Mouse (Mus musculus): ENCODE results near the gene Ubr1. TPM values are rescaled to one million over a fixed set of nuclear protein-coding genes. Genes with fewer than 3 reads are reported as not detected.
"Not testable (repeated sequence)": the region's sequence is repeated elsewhere in the genome, so short reads cannot be mapped to it uniquely, and the experiment has no call there.

Gene Ubr1
- total RNA-seq (2022): 10 to 100 TPM; 21.2 to 25.4 (median 24.0) TPM

- peak; percentile 89 for DNase-seq (ENCODE audit: low spot score)
These were observed at the start of gene Ubr1 for GRCm38 (mm10) chr2:120970559-120971080. Gene Ubr1, minus strand, starts transcription at chr2:120970715.

GRCm38 (mm10) chr2:121017151-121017550, 46.6 kb upstream of the Ubr1 start:
- DNase-seq (ENCODE audit: low spot score): peak; percentile 13

GRCm38 (mm10) chr2:121016226-121016625, 45.7 kb upstream of the Ubr1 start:
- DNase-seq (ENCODE audit: low spot score): no peak

GRCm38 (mm10) chr2:121015507-121015906, 45.0 kb upstream of the Ubr1 start:
- DNase-seq (ENCODE audit: low spot score): no peak

- no peak for DNase-seq (ENCODE audit: low spot score)
These were observed 42.2 kb upstream of the Ubr1 start for GRCm38 (mm10) chr2:121012676-121013075.

GRCm38 (mm10) chr2:121009071-121009677, 38.7 kb upstream of the Ubr1 start:
- no peak for DNase-seq (ENCODE audit: low spot score)

- DNase-seq (ENCODE audit: low spot score): no peak
These were observed 38.1 kb upstream of the Ubr1 start for GRCm38 (mm10) chr2:121008664-121009007.

GRCm38 (mm10) chr2:121007925-121008663, 37.6 kb upstream of the Ubr1 start, which contains the start of gene Ccndbp1:
Gene Ccndbp1, plus strand, starts transcription at chr2:121008403.
- DNase-seq (ENCODE audit: low spot score): peak; percentile 92

GRCm38 (mm10) chr2:121006986-121007385, 36.5 kb upstream of the Ubr1 start:
- no peak for DNase-seq (ENCODE audit: low spot score)

GRCm38 (mm10) chr2:121004018-121004811, 33.7 kb upstream of the Ubr1 start:
- DNase-seq (ENCODE audit: low spot score): no peak

GRCm38 (mm10) chr2:121003586-121003985, 33.1 kb upstream of the Ubr1 start:
- no peak for DNase-seq (ENCODE audit: low spot score)

- no peak for DNase-seq (ENCODE audit: low spot score)
These were observed 28.3 kb upstream of the Ubr1 start for GRCm38 (mm10) chr2:120998863-120999262.

- DNase-seq (ENCODE audit: low spot score): not testable (repeated sequence)
These were observed 26.1 kb upstream of the Ubr1 start for GRCm38 (mm10) chr2:120996607-120997006.

- no peak for DNase-seq (ENCODE audit: low spot score)
These were observed 20.7 kb upstream of the Ubr1 start for GRCm38 (mm10) chr2:120991196-120991595.

- DNase-seq (ENCODE audit: low spot score): no peak
These were observed 14.7 kb upstream of the Ubr1 start for GRCm38 (mm10) chr2:120985241-120985640.

GRCm38 (mm10) chr2:120983611-120984010, 13.1 kb upstream of the Ubr1 start:
- DNase-seq (ENCODE audit: low spot score): no peak

GRCm38 (mm10) chr2:120980861-120981260, 10.3 kb upstream of the Ubr1 start:
- DNase-seq (ENCODE audit: low spot score): no peak

- DNase-seq (ENCODE audit: low spot score): no peak
These were observed 9.3 kb upstream of the Ubr1 start for GRCm38 (mm10) chr2:120979819-120980218.

- DNase-seq (ENCODE audit: low spot score): no peak
These were observed 8.2 kb upstream of the Ubr1 start for GRCm38 (mm10) chr2:120978693-120979037.

- no peak for DNase-seq (ENCODE audit: low spot score)
These were observed 7.6 kb upstream of the Ubr1 start for GRCm38 (mm10) chr2:120977926-120978692.

Measured in heart, adult 8-10 months (tissue).